Comparison of ENCODE assay signal across 20 mouse cellular contexts in genomic region chr4:116794273-116794672, GRCm38 (mm10). TPM values are rescaled to one million over a fixed set of nuclear protein-coding genes. Genes with fewer than 3 reads are reported as not detected.
A peak's percentile ranks its signal among the peaks of the same experiment; 100 is the strongest.
DNase-seq lines count a peak whose midpoint lies in the region; ATAC-seq and TF ChIP-seq lines count a peak whose summit lies in the region.
"Had no signal": no experiment of that assay in that cellular context is flagged by ENCODE, and none has a peak within 500 bp of the region (broad histone marks: within the 10 kb centered on the region; RNA-seq: fewer than 3 reads in every experiment).

No protein-coding gene starts in this region.

- H3K4me2 ChIP-seq in heart, postnatal 0 days (ENCODE audit: low read depth, low read length), result no peak overlapping the region
- no peak overlapping the region for H3K4me2 ChIP-seq in liver, postnatal 0 days (ENCODE audit: low read depth, low read length)
- no peak overlapping the region for H3K4me2 ChIP-seq in liver, embryonic 12.5 days
- H3K4me2 ChIP-seq: forebrain, embryonic 13.5 days; hindbrain, embryonic 13.5 days; intestine, embryonic 15.5 days; limb, embryonic 13.5 days; lung, embryonic 15.5 days; midbrain, embryonic 13.5 days had no signal

- no peak overlapping the region for H3K27ac ChIP-seq in heart, postnatal 0 days (ENCODE audit: low read depth)
- H3K27ac ChIP-seq in liver, postnatal 0 days (ENCODE audit: low read depth), result no peak overlapping the region
- H3K27ac ChIP-seq in liver, embryonic 12.5 days, result no peak overlapping the region
- no peak overlapping the region for H3K27ac ChIP-seq in embryonic facial prominence, embryonic 10.5 days (replicated peaks)
- H3K27ac ChIP-seq: forebrain, embryonic 13.5 days; hindbrain, embryonic 13.5 days; intestine, embryonic 15.5 days; limb, embryonic 13.5 days; lung, embryonic 15.5 days; midbrain, embryonic 13.5 days had no signal

- no peaks in the 10 kb centered on the region for H3K9me3 ChIP-seq in heart, postnatal 0 days (replicated peaks; ENCODE audit: control insufficient read depth, low read length)
- H3K9me3 ChIP-seq in liver, postnatal 0 days (ENCODE audit: low read length), result no peaks in the 10 kb centered on the region
- no peaks in the 10 kb centered on the region for H3K9me3 ChIP-seq in liver, embryonic 12.5 days (replicated peaks)
- H3K9me3 ChIP-seq in E14TG2a.4 (ENCODE audit: low read length), result no peaks in the 10 kb centered on the region
- H3K9me3 ChIP-seq in embryonic facial prominence, embryonic 10.5 days, result no peaks in the 10 kb centered on the region
- H3K9me3 ChIP-seq: forebrain, embryonic 13.5 days; hindbrain, embryonic 13.5 days; intestine, embryonic 15.5 days; limb, embryonic 13.5 days; lung, embryonic 15.5 days; midbrain, embryonic 13.5 days had no signal

- H3K36me3 ChIP-seq in heart, postnatal 0 days (replicated peaks; ENCODE audit: control insufficient read depth, insufficient read depth, low read length), result no peaks in the 10 kb centered on the region
- H3K36me3 ChIP-seq in liver, postnatal 0 days (replicated peaks; ENCODE audit: insufficient read depth, low read length), result no peaks in the 10 kb centered on the region
- no peaks in the 10 kb centered on the region for H3K36me3 ChIP-seq in liver, embryonic 12.5 days
- peaks cover 44% of the 10 kb centered on the region for H3K36me3 ChIP-seq in E14TG2a.4 (ENCODE audit: insufficient read depth, low read length)
- H3K36me3 ChIP-seq in embryonic facial prominence, embryonic 10.5 days (replicated peaks), result peaks cover 4% of the 10 kb centered on the region; the same call in 1 of the 2 replicates
- H3K36me3 ChIP-seq: hindbrain, embryonic 13.5 days; intestine, embryonic 15.5 days; limb, embryonic 13.5 days; lung, embryonic 15.5 days; midbrain, embryonic 13.5 days had no signal

- no peaks in the 10 kb centered on the region for H3K27me3 ChIP-seq in heart, postnatal 0 days (ENCODE audit: control insufficient read depth, insufficient read depth, low read length)
- H3K27me3 ChIP-seq in liver, postnatal 0 days (ENCODE audit: insufficient read depth, low read length), result no peaks in the 10 kb centered on the region
- H3K27me3 ChIP-seq in liver, embryonic 12.5 days (replicated peaks), result no peaks in the 10 kb centered on the region
- no peaks in the 10 kb centered on the region for H3K27me3 ChIP-seq in E14TG2a.4 (ENCODE audit: insufficient read depth, low read length)
- no peaks in the 10 kb centered on the region for H3K27me3 ChIP-seq in embryonic facial prominence, embryonic 10.5 days (replicated peaks; ENCODE audit: low read depth, poor library complexity, severe bottlenecking)
- H3K27me3 ChIP-seq: forebrain, embryonic 13.5 days; hindbrain, embryonic 13.5 days; intestine, embryonic 15.5 days; limb, embryonic 13.5 days; lung, embryonic 15.5 days; midbrain, embryonic 13.5 days had no signal

- no peak for ATAC-seq in heart, postnatal 0 days (ENCODE audit: insufficient read depth, low read depth)
- ATAC-seq in liver, postnatal 0 days, result no peak
- ATAC-seq in liver, embryonic 12.5 days, result no peak
- peak; percentile 34; the same call in 1 of the 2 replicates for ATAC-seq in megakaryocyte progenitor cell, adult 5-6 weeks (replicated peaks; ENCODE audit: poor library complexity)
- ATAC-seq: activated CD4-positive, CD25-positive, alpha-beta regulatory T cell, adult 4 months; forebrain, embryonic 13.5 days; intestine, embryonic 15.5 days; midbrain, embryonic 13.5 days had no signal

- no peak overlapping the region for H3K9ac ChIP-seq in heart, postnatal 0 days (replicated peaks; ENCODE audit: low read depth, low read length)
- no peak overlapping the region for H3K9ac ChIP-seq in liver, postnatal 0 days (replicated peaks)
- no peak overlapping the region for H3K9ac ChIP-seq in liver, embryonic 12.5 days
- H3K9ac ChIP-seq: forebrain, embryonic 13.5 days; hindbrain, embryonic 13.5 days; intestine, embryonic 15.5 days; limb, embryonic 13.5 days; lung, embryonic 15.5 days; midbrain, embryonic 13.5 days had no signal

- 68% methylated on average over 2 of the region's 2 CpGs for WGBS in heart, postnatal 0 days
- 68% methylated on average over 2 of the region's 2 CpGs for WGBS in liver, postnatal 0 days (ENCODE audit: insufficient replicate concordance)
- 61% methylated on average over 2 of the region's 2 CpGs for WGBS in liver, embryonic 12.5 days (ENCODE audit: insufficient replicate concordance)
- 77% methylated on average over 2 of the region's 2 CpGs for WGBS in embryonic facial prominence, embryonic 10.5 days

- peak; percentile 29; the same call in 1 of the 2 replicates for TF ChIP-seq CTCF in heart, postnatal 0 days (IDR thresholded peaks at IDR 0.05; ENCODE audit: low read depth)
- TF ChIP-seq CTCF in liver, postnatal 0 days (IDR thresholded peaks at IDR 0.05; ENCODE audit: low read depth), result peak; percentile 31; the same call in 1 of the 2 replicates
- TF ChIP-seq CTCF in E14TG2a.4 (conservative IDR thresholded peaks at IDR 0.05; ENCODE audit: low read length), result 0 out of 2 replicates have a peak, but pooled peaks have one; percentile 10

- H3K4me1 ChIP-seq in heart, postnatal 0 days (ENCODE audit: control insufficient read depth, insufficient read depth), result peaks cover 7% of the 10 kb centered on the region; the same call in 1 of the 2 replicates
- H3K4me1 ChIP-seq in liver, postnatal 0 days (ENCODE audit: insufficient read depth), result 0 out of 2 replicates have a peak, but pooled peaks cover 4% of the 10 kb centered on the region
- 0 out of 2 replicates have a peak, but pooled peaks cover 4% of the 10 kb centered on the region for H3K4me1 ChIP-seq in liver, embryonic 12.5 days
- H3K4me1 ChIP-seq in E14TG2a.4 (replicated peaks; ENCODE audit: low read depth, low read length), result peaks cover 5% of the 10 kb centered on the region
- no peaks in the 10 kb centered on the region for H3K4me1 ChIP-seq in embryonic facial prominence, embryonic 10.5 days
- H3K4me1 ChIP-seq: forebrain, embryonic 13.5 days; hindbrain, embryonic 13.5 days; lung, embryonic 15.5 days; midbrain, embryonic 13.5 days had no signal

- DNase-seq in heart, postnatal 0 days (ENCODE audit: low spot score), result no peak
- no peak for DNase-seq in heart, postnatal 10 days
- DNase-seq in liver, postnatal 0 days, result no peak
- DNase-seq in embryonic facial prominence, embryonic 10.5 days (ENCODE audit: low spot score), result no peak
- DNase-seq: adrenal gland, postnatal 36 days; cerebellum, adult 8-10 months; embryo, embryonic 11 days; kidney, postnatal 25 days; thymus, adult 2 months had no signal

- TF ChIP-seq EP300 in heart, postnatal 0 days (IDR thresholded peaks at IDR 0.05; ENCODE audit: low read depth), result no peak
- TF ChIP-seq EP300 in liver, postnatal 0 days (IDR thresholded peaks at IDR 0.05; ENCODE audit: low read depth), result no peak

- H3K4me3 ChIP-seq in heart, postnatal 0 days (ENCODE audit: low read depth, low read length), result no peak overlapping the region
- H3K4me3 ChIP-seq in liver, postnatal 0 days (ENCODE audit: low read depth, low read length), result no peak overlapping the region
- no peak overlapping the region for H3K4me3 ChIP-seq in liver, embryonic 12.5 days
- H3K4me3 ChIP-seq in E14TG2a.4 (replicated peaks; ENCODE audit: low read length), result no peak overlapping the region
- no peak overlapping the region for H3K4me3 ChIP-seq in embryonic facial prominence, embryonic 10.5 days
- H3K4me3 ChIP-seq: forebrain, embryonic 13.5 days; hindbrain, embryonic 13.5 days; intestine, embryonic 15.5 days; limb, embryonic 13.5 days; lung, embryonic 15.5 days; midbrain, embryonic 13.5 days had no signal

- intact Hi-C loops in heart, postnatal 10 days (cut with DNase I), result no loop called here

RNA-seq across cellular contexts. Expression of gene Toe1, which starts 13.2 kb away (rescaled TPM):
- total RNA-seq in heart, postnatal 0 days (2014; rRNA removed; ENCODE audit: low replicate concordance), result 20.3 and 46.9 TPM in 2 replicates
- polyA plus RNA-seq in heart, postnatal 0 days (2015; fragmentation: Nextera tagmentation; extraction: Ambion mirVana), result 17.3 and 17.5 TPM in 2 replicates
- 10 to 100 TPM; 13.2 to 13.6 TPM for total RNA-seq in heart, postnatal 10 days (2021)
- 9.2 and 9.3 TPM in 2 replicates for polyA plus RNA-seq in liver, postnatal 0 days (2015; fragmentation: Nextera tagmentation; extraction: Ambion mirVana)
- polyA plus RNA-seq in liver, embryonic 12.5 days (2016; fragmentation: Nextera tagmentation; extraction: Ambion mirVana), result 20.8 and 22.9 TPM in 2 replicates
- 17.4 and 18.2 TPM in 2 replicates for total RNA-seq in megakaryocyte progenitor cell, adult 5-6 weeks (2015)
- 33.9 and 42.0 TPM in 2 replicates for total RNA-seq in megakaryocyte progenitor cell, adult 5-6 weeks (2017)
- 39.7 and 41.7 TPM in 2 replicates for polyA plus RNA-seq in embryonic facial prominence, embryonic 10.5 days (2016; fragmentation: Nextera tagmentation; extraction: Ambion mirVana)

RNA-seq across cellular contexts. Expression of gene Mutyh, which starts 13.2 kb away (rescaled TPM):
- 2.6 and 6.9 TPM in 2 replicates for total RNA-seq in heart, postnatal 0 days (2014; rRNA removed; ENCODE audit: low replicate concordance)
- 3.9 and 4.4 TPM in 2 replicates for polyA plus RNA-seq in heart, postnatal 0 days (2015; fragmentation: Nextera tagmentation; extraction: Ambion mirVana)
- total RNA-seq in heart, postnatal 10 days (2021), result 1 to 10 TPM; 1.7 to 1.9 TPM
- polyA plus RNA-seq in liver, postnatal 0 days (2015; fragmentation: Nextera tagmentation; extraction: Ambion mirVana), result 1.4 and 1.7 TPM in 2 replicates
- 4.8 and 6.2 TPM in 2 replicates for polyA plus RNA-seq in liver, embryonic 12.5 days (2016; fragmentation: Nextera tagmentation; extraction: Ambion mirVana)
- 10.7 and 13.3 TPM in 2 replicates for total RNA-seq in megakaryocyte progenitor cell, adult 5-6 weeks (2015)
- 5.2 and 8.4 TPM in 2 replicates for total RNA-seq in megakaryocyte progenitor cell, adult 5-6 weeks (2017)
- polyA plus RNA-seq in embryonic facial prominence, embryonic 10.5 days (2016; fragmentation: Nextera tagmentation; extraction: Ambion mirVana), result 27.4 and 32.6 TPM in 2 replicates

RNA-seq across cellular contexts. Expression of gene Hpdl, which starts 27.2 kb away (rescaled TPM):
- 2.2 and 3.4 TPM in 2 replicates for total RNA-seq in heart, postnatal 0 days (2014; rRNA removed; ENCODE audit: low replicate concordance)
- polyA plus RNA-seq in heart, postnatal 0 days (2015; fragmentation: Nextera tagmentation; extraction: Ambion mirVana), result 2.1 and 2.9 TPM in 2 replicates
- 1 to 10 TPM; 3.5 to 3.8 TPM for total RNA-seq in heart, postnatal 10 days (2021)
- 0.22 TPM in 1 of 2 replicates, not detected in the other for polyA plus RNA-seq in liver, postnatal 0 days (2015; fragmentation: Nextera tagmentation; extraction: Ambion mirVana)
- polyA plus RNA-seq in liver, embryonic 12.5 days (2016; fragmentation: Nextera tagmentation; extraction: Ambion mirVana), result 0.49 and 0.75 TPM in 2 replicates
- 0.10 TPM in 1 of 2 replicates, not detected in the other for total RNA-seq in megakaryocyte progenitor cell, adult 5-6 weeks (2015)
- 0.27 TPM in 1 of 2 replicates, not detected in the other for total RNA-seq in megakaryocyte progenitor cell, adult 5-6 weeks (2017)
- 2.3 TPM in 2 replicates for polyA plus RNA-seq in embryonic facial prominence, embryonic 10.5 days (2016; fragmentation: Nextera tagmentation; extraction: Ambion mirVana)
- total RNA-seq: neutrophil, adult 5-6 weeks had no signal
